Mouse (Mus musculus) CD4-positive, CD25-positive, alpha-beta regulatory T cell, adult 4 months (primary cell): ENCODE measurements around the gene Reck. TPM values are rescaled to one million over a fixed set of nuclear protein-coding genes. Genes with fewer than 3 reads are reported as not detected.

Experiments used
- polyA plus RNA-seq, 2 experiments: library from polyadenylated mRNA; unstranded; fragments of 100-300 nt; shearing (Covaris generic); gene quantifications; one replicate each; pipeline ENCODE4 v1.2.1; 2017

The Reck gene
- polyA plus RNA-seq, 2 experiments from 2014 or later = 4.2 to 4.6 TPM

Other genes starting within 250 kb of the Reck start
- gene Npr2, start 243.6 kb upstream of the Reck start, polyA plus RNA-seq = not detected
- not detected for gene Spag8, start 221.9 kb upstream of the Reck start, polyA plus RNA-seq
- 10 to 100 TPM; 38.8 to 43.7 TPM for gene Hint2, start 219.1 kb upstream of the Reck start, polyA plus RNA-seq
- 1 to 10 TPM in 1 of 2 experiments, under 1 TPM in 1; 0.77 to 1.8 TPM for gene Tmem8b, start 206.6 kb upstream of the Reck start, polyA plus RNA-seq
- 1 to 10 TPM; 2.4 to 2.6 TPM for gene Fam221b, start 206.4 kb upstream of the Reck start, polyA plus RNA-seq
- not detected for gene Olfr70, start 174.7 kb upstream of the Reck start, polyA plus RNA-seq
- gene Olfr71, start 165.3 kb upstream of the Reck start, polyA plus RNA-seq = not detected
- gene Hrct1, start 148.3 kb upstream of the Reck start, polyA plus RNA-seq = not detected
- not detected for gene Spaar, start 145.5 kb upstream of the Reck start, polyA plus RNA-seq
- not detected for gene Olfr159, start 104.5 kb upstream of the Reck start, polyA plus RNA-seq
- not detected for gene Olfr156, start 51.6 kb upstream of the Reck start, polyA plus RNA-seq
- gene Olfr157, start 35.3 kb upstream of the Reck start, polyA plus RNA-seq = under 1 TPM in 1 of 2 experiments, not detected in 1; 0.09 TPM
- gene Olfr155, start 24.0 kb upstream of the Reck start, polyA plus RNA-seq = not detected
- gene Glipr2, start 81.9 kb downstream of the Reck start, polyA plus RNA-seq = 100 to 1,000 TPM; 165 to 194 TPM
- not detected for gene Ccin, start 108.0 kb downstream of the Reck start, polyA plus RNA-seq
- 10 to 100 TPM; 66.1 to 83.6 TPM for gene Clta, start 128.9 kb downstream of the Reck start, polyA plus RNA-seq
- 10 to 100 TPM; 20.5 to 20.9 TPM for gene Gne, start 208.6 kb downstream of the Reck start, polyA plus RNA-seq